Mouse (Mus musculus) megakaryocyte, embryonic 14.5 days (primary cell): Measurements from ENCODE around the gene Os9.

Experiments used
- FLI1 ChIP-seq: IDR thresholded peaks from 2 replicates; pipeline ENCODE4 v1.6.1; 2012; ENCODE audit warnings: low read length, inconsistent platforms, mixed read lengths
- GATA1 ChIP-seq: IDR thresholded peaks from 3 replicates; pipeline ENCODE4 v1.6.1; 2012; ENCODE audit warnings: mixed read lengths, low read length, inconsistent platforms, borderline replicate concordance

DNA sequence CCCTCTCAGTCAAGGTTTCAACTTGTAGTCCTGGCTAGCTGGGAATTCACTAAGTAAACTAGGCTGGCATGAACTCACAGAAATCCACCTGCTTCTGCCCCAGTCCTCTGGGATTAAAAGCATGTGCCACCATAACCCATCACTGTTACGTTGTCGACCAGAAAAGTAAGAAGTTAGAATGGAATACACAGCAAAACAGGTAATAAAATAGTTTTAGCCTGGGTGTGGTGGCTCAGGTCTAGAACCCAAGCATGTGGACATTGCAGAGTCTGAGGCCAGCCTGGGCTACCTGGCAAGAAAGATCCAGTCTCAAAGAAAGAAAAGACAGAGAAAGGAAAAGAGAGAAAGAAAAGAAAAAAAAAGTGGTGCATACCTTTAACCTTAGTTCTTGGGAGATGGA lies 59.4 kb downstream of the Os9 start:
- TF ChIP-seq GATA1 (no peak), FLI1 (no peak)
